Mouse (Mus musculus): ENCODE measurements at regions not wholly inside any gene's neighbourhood (a gene's known extent, or its start where the extent isn't known, plus 50 kb on each side); places are given as distances from the start of the nearest gene placed in this dataset.

DNA sequence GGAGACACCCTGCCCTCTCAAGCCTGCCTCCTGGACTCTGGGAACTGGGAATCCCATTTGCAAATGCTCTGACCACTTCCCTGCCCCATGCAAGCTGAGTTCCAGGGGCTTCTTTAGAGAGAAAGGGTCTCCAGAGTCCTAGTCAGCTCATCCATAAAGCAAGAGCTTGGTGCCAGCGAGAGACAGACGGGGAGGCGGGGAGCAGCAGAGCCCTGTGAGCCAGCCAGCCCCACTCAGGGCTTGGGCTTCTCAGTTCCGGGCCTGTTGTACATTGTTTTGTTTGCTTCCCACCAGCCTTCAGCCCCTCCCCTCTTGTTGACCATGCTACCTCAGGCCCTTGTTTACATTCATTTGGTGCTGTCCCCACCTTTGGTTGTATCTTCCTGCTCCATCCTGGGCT, 143.9 kb upstream of the Thy1 start:
- 29% methylated on average over 4 of the region's 4 CpGs for WGBS
- H3K27ac ChIP-seq (replicated peaks) = no peak overlapping the region
- no peak for ATAC-seq (ENCODE audit: low FRiP score, low read depth)
- H3K9me3 ChIP-seq = no peaks in the 10 kb centered on the region
- no peaks in the 10 kb centered on the region for H3K27me3 ChIP-seq
- H3K4me1 ChIP-seq (replicated peaks) = peaks cover 16% of the 10 kb centered on the region
- no peak overlapping the region for H3K9ac ChIP-seq
- H3K4me3 ChIP-seq = no peak overlapping the region
- H3K36me3 ChIP-seq = no peaks in the 10 kb centered on the region
- no peak overlapping the region for H3K4me2 ChIP-seq

- no peak for ATAC-seq (ENCODE audit: low FRiP score, low read depth)
- Histone ChIP-seq H3K27me3 (no peaks in the 10 kb centered on the region), H3K36me3 (no peaks in the 10 kb centered on the region), H3K9me3 (no peaks in the 10 kb centered on the region), H3K4me1 (replicated peaks) (0 out of 2 replicates have a peak, but pooled peaks cover 3% of the 10 kb centered on the region), H3K27ac (replicated peaks) (no peak overlapping the region), H3K4me3 (no peak overlapping the region), H3K4me2 (no peak overlapping the region), H3K9ac (no peak overlapping the region)
- 86% methylated on average over 4 of the region's 4 CpGs for WGBS
These were observed 134.9 kb upstream of the Thy1 start for GRCm38 (mm10) chr9:43908325-43908724.

DNA sequence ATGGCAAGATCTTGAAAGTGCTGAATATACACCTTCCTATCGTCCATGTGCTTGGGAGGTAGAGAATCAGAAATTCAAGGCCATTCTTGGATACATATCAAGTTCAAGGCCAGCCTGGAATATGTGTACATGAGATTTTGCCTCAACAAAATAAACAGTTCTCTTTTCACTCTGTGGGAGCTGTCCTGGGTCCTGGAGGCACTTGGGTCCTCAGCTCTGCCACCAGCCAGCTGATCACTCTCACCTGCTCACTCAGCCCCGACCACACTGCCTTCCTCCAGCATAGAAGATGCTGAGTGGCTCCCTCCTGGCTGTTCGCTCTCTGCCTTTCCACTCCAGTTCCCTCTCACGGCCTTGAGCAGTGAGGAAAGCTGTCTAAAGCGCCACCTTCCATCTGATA, 128.2 kb upstream of the Thy1 start:
- no peak overlapping the region for H3K4me3 ChIP-seq
- 68% methylated on average over 5 of the region's 5 CpGs for WGBS
- peaks cover 5% of the 10 kb centered on the region for H3K27me3 ChIP-seq
- no peaks in the 10 kb centered on the region for H3K36me3 ChIP-seq
- no peak for ATAC-seq (ENCODE audit: low FRiP score, low read depth)
- H3K9me3 ChIP-seq = no peaks in the 10 kb centered on the region
- H3K4me2 ChIP-seq = no peak overlapping the region
- H3K9ac ChIP-seq = no peak overlapping the region
- H3K27ac ChIP-seq (replicated peaks) = no peak overlapping the region
- H3K4me1 ChIP-seq (replicated peaks) = peaks cover 22% of the 10 kb centered on the region

DNA sequence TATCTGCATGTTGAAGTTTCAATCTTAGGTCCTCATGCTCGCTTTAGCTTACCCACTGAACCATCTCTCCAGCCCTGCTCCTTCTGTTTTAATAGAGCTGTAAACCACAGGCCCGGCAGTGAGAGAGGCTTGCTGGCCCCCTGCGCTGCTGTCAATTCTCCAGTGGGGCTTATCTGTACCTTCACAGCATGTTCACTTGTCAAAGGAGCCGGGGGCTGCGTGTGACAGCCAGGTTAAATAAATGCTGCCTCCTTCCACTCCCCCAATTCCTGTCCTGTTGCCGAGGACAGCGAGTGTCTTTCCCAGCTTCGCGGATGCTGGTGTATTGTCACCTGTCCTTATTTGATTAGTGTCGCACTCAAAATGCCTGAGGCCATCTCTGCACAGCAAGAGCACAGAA, 125.7 kb upstream of the Thy1 start:
- no peak overlapping the region for H3K27ac ChIP-seq (replicated peaks)
- H3K4me3 ChIP-seq = no peak overlapping the region
- peaks cover 40% of the 10 kb centered on the region for H3K4me1 ChIP-seq (replicated peaks)
- no peaks in the 10 kb centered on the region for H3K36me3 ChIP-seq
- H3K9me3 ChIP-seq = no peaks in the 10 kb centered on the region
- ATAC-seq (ENCODE audit: low FRiP score, low read depth) = no peak
- no peak overlapping the region for H3K9ac ChIP-seq
- H3K4me2 ChIP-seq = no peak overlapping the region
- WGBS = 18% methylated on average over 10 of the region's 10 CpGs
- H3K27me3 ChIP-seq = peaks cover 10% of the 10 kb centered on the region

- Histone ChIP-seq H3K36me3 (no peaks in the 10 kb centered on the region), H3K4me2 (0 out of 2 replicates have a peak overlapping the region, but pooled peaks have one; percentile 7), H3K9me3 (no peaks in the 10 kb centered on the region), H3K4me1 (replicated peaks) (peaks cover 48% of the 10 kb centered on the region), H3K4me3 (no peak overlapping the region), H3K9ac (no peak overlapping the region), H3K27ac (replicated peaks) (no peak overlapping the region; the same call in 1 of the 2 replicates), H3K27me3 (peaks cover 10% of the 10 kb centered on the region)
- WGBS = 37% methylated on average over 17 of the region's 17 CpGs
- ATAC-seq (ENCODE audit: low FRiP score, low read depth) = no peak
These were observed 124.2 kb upstream of the Thy1 start for GRCm38 (mm10) chr9:43919010-43919409.

DNA sequence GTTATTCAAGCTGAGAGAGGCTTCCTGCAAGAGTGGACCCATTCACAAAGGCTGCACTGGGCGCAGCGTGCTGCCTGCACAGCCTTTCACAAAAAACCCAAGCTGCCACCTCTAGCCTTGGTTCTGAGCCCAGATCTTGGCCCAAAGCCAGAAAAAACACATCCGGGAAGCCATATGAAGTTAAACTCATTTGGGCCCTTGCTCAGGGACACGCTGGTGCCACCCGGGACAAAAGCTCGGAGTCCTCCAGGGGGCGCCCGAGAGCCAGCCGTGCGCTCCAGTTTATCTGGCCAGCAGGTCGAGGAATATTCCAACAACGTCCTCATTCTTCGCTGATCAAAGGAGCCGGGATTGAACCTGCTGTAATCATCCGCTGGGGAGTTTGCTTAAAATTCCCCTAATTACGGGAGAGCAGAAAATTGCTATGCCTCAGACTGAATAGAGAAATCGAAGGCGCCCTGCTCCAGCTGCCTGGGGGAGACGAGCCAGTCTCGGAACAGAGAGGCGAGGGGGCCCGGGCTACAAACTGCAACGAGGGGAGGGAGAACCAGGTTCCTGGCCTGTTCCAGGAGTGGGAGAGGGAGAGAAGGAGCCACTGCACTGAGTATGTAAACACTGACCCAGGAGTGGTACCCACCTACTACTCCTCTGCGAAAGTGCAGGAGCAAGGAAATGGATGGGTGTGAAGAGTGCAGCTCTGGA, 123.0 kb upstream of the Thy1 start:
- H3K27me3 ChIP-seq = peaks cover 10% of the 10 kb centered on the region
- peaks cover 48% of the 10 kb centered on the region for H3K4me1 ChIP-seq (replicated peaks)
- H3K36me3 ChIP-seq = no peaks in the 10 kb centered on the region
- H3K9me3 ChIP-seq = no peaks in the 10 kb centered on the region
- peak overlapping the region; percentile 32 for H3K4me2 ChIP-seq
- H3K9ac ChIP-seq = no peak overlapping the region
- no peak overlapping the region for H3K4me3 ChIP-seq
- ATAC-seq (ENCODE audit: low FRiP score, low read depth) = peak; percentile 54
- H3K27ac ChIP-seq (replicated peaks) = peak overlapping the region; percentile 37; the same call in 1 of the 2 replicates
- WGBS = 9% methylated on average over 24 of the region's 24 CpGs

DNA sequence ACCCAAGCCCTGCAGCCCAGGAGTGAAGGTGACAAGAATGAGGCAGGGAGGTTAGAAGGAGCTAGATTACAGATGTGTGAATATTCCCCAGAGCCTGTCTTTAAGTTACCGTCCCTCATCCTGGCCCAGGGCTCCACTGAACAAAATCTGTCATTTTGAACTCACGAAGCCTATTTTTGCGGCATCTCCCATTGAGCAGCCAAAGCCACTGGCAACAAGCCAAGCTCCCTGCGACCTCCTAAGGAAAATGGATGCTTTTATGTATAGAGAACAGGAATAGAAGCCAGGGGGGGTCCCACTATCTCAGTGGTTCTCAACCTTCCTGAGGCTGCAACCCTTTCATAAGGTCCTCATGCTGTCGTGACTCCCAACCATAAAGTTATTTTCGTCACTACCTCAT, 121.0 kb upstream of the Thy1 start:
- no peak overlapping the region for H3K4me3 ChIP-seq
- no peak for ATAC-seq (ENCODE audit: low FRiP score, low read depth)
- peaks cover 10% of the 10 kb centered on the region for H3K27me3 ChIP-seq
- H3K4me1 ChIP-seq (replicated peaks) = peaks cover 46% of the 10 kb centered on the region
- H3K9me3 ChIP-seq = no peaks in the 10 kb centered on the region
- 30% methylated on average over 6 of the region's 6 CpGs for WGBS
- no peak overlapping the region for H3K9ac ChIP-seq
- H3K36me3 ChIP-seq = no peaks in the 10 kb centered on the region
- no peak overlapping the region for H3K4me2 ChIP-seq
- no peak overlapping the region for H3K27ac ChIP-seq (replicated peaks)

DNA sequence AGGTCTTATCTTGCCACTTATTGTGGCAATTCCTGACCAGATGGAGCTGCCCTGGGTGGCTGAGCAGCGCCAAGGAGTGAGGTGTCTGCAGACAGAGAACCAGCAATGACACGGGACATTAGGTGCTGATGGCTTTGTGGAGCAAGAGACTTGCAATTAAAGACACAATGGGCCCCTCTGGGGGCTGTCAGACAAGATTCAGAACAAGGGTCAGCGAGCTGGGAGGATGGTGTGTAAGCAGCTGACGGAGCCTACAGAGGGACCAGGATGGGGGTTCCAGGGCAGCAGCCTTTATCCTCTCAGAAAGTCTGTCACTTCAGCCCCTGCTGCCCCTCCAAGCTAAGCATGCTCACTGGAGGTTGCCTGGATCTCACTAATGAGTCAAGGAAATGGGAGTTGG, 120.1 kb upstream of the Thy1 start:
- Histone ChIP-seq H3K9ac (no peak overlapping the region), H3K4me2 (no peak overlapping the region), H3K9me3 (no peaks in the 10 kb centered on the region), H3K27ac (replicated peaks) (no peak overlapping the region), H3K4me3 (no peak overlapping the region), H3K36me3 (no peaks in the 10 kb centered on the region), H3K27me3 (peaks cover 10% of the 10 kb centered on the region; the same call in 1 of the 2 replicates), H3K4me1 (replicated peaks) (peaks cover 41% of the 10 kb centered on the region)
- ATAC-seq (ENCODE audit: low FRiP score, low read depth) = no peak
- WGBS = 29% methylated on average over 4 of the region's 4 CpGs

DNA sequence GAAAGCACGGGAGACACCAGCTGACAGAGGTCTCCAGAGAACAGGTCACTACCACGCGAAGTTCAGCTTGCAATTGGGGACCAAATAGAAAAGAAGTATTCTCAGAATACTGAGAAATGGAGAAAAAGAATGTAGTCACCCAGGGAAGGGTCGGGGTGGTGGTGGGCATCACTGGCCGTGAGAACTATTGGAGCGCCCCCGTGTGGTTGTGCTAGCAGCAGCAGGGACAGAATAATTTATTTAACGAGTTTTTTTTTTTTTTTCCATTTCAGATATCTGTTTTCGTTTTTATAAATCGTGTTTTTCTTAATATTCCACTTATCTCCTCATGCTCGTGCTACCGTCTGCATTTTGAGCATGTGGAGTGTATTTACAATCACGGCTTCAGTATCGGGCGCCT, 118.4 kb upstream of the Thy1 start:
- WGBS = 29% methylated on average over 15 of the region's 15 CpGs
- ATAC-seq (ENCODE audit: low FRiP score, low read depth) = no peak

GRCm38 (mm10) chr9:43929312-43930036, 113.7 kb upstream of the Thy1 start:
- H3K4me3 ChIP-seq = no peak overlapping the region
- no peaks in the 10 kb centered on the region for H3K27me3 ChIP-seq
- ATAC-seq (ENCODE audit: low FRiP score, low read depth) = peak; percentile 71; the same call in 1 of the 2 replicates
- no peaks in the 10 kb centered on the region for H3K9me3 ChIP-seq
- no peaks in the 10 kb centered on the region for H3K36me3 ChIP-seq
- peak overlapping the region; percentile 76 for H3K27ac ChIP-seq (replicated peaks)
- 0 out of 2 replicates have a peak overlapping the region, but pooled peaks have one; percentile 11 for H3K4me2 ChIP-seq
- peaks cover 42% of the 10 kb centered on the region for H3K4me1 ChIP-seq (replicated peaks)
- 16% methylated on average over 7 of the region's 7 CpGs for WGBS
- H3K9ac ChIP-seq = no peak overlapping the region

More for the DNA sequence above, 118.4 kb upstream of the Thy1 start:
- H3K27ac ChIP-seq (replicated peaks) = no peak overlapping the region
- H3K4me1 ChIP-seq (replicated peaks) = peaks cover 39% of the 10 kb centered on the region
- H3K4me2 ChIP-seq = 0 out of 2 replicates have a peak overlapping the region, but pooled peaks have one; percentile 15
- H3K9ac ChIP-seq = no peak overlapping the region
- H3K9me3 ChIP-seq = no peaks in the 10 kb centered on the region
- 0 out of 2 replicates have a peak, but pooled peaks cover 5% of the 10 kb centered on the region for H3K27me3 ChIP-seq
- H3K36me3 ChIP-seq = no peaks in the 10 kb centered on the region
- H3K4me3 ChIP-seq = no peak overlapping the region

DNA sequence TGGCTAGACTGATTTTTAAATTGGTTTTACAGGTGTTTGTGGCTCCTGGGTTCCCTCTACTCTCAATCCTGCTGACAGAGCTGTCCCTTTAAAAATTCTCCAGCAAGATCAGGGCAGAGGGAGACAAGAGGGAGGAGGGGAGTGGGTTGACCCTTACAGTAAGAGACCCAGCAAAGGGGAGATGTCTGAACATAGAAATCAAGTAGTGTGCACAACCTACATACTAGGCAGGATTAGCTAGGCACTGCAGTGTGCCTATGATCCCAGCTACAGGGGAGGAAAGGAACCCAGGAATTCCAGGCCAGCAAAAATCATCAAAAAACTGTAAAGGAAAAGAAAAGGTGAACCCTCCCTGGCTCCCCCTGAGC, 113.2 kb upstream of the Thy1 start:
- 0 out of 2 replicates have a peak, but pooled peaks have one; percentile 27 for ATAC-seq (ENCODE audit: low FRiP score, low read depth)
- Histone ChIP-seq H3K27ac (replicated peaks) (peak overlapping the region; percentile 76), H3K27me3 (no peaks in the 10 kb centered on the region), H3K9ac (no peak overlapping the region), H3K36me3 (no peaks in the 10 kb centered on the region), H3K9me3 (no peaks in the 10 kb centered on the region), H3K4me3 (no peak overlapping the region), H3K4me2 (0 out of 2 replicates have a peak overlapping the region, but pooled peaks have one; percentile 11), H3K4me1 (replicated peaks) (peaks cover 45% of the 10 kb centered on the region)

DNA sequence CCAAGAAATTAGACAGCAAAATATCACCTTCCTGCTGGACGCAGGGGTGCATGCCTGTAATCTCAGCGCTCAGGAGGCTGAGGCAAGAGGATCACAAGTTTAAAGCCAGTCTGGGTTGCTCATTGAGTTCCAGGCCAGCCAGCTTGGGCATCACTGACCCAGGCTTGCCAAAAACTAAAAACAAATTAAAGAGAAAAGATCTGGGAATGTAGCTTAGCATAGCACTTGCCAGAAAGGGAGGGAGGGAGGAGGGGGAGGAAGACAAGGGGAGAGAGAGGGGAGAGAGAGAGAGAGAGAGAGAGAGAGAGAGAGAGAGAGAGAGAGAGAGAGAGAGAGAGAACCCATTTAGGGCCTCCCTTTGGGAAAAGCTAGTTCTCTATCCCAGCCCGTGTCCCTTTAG, 112.7 kb upstream of the Thy1 start:
- Histone ChIP-seq H3K4me1 (replicated peaks) (peaks cover 45% of the 10 kb centered on the region), H3K27me3 (no peaks in the 10 kb centered on the region), H3K4me2 (no peak overlapping the region), H3K9ac (no peak overlapping the region), H3K27ac (replicated peaks) (peak overlapping the region; percentile 76), H3K4me3 (no peak overlapping the region), H3K9me3 (no peaks in the 10 kb centered on the region), H3K36me3 (no peaks in the 10 kb centered on the region)
- WGBS = 55% methylated on average over 3 of the region's 3 CpGs
- ATAC-seq (ENCODE audit: low FRiP score, low read depth) = no peak
